Mouse (Mus musculus) embryo, embryonic 11 days (tissue): ENCODE measurements around the gene Tlr13.
A peak's percentile ranks its signal among the peaks of the same experiment; 100 is the strongest.
"Not testable (repeated sequence)": the region's sequence is repeated elsewhere in the genome, so short reads cannot be mapped to it uniquely, and the experiment has no call there.

Source experiments
- DNase-seq: peaks from one replicate; pipeline ENCODE4 v3.0.0-alpha.2; 2015

The Tlr13 gene

DNA sequence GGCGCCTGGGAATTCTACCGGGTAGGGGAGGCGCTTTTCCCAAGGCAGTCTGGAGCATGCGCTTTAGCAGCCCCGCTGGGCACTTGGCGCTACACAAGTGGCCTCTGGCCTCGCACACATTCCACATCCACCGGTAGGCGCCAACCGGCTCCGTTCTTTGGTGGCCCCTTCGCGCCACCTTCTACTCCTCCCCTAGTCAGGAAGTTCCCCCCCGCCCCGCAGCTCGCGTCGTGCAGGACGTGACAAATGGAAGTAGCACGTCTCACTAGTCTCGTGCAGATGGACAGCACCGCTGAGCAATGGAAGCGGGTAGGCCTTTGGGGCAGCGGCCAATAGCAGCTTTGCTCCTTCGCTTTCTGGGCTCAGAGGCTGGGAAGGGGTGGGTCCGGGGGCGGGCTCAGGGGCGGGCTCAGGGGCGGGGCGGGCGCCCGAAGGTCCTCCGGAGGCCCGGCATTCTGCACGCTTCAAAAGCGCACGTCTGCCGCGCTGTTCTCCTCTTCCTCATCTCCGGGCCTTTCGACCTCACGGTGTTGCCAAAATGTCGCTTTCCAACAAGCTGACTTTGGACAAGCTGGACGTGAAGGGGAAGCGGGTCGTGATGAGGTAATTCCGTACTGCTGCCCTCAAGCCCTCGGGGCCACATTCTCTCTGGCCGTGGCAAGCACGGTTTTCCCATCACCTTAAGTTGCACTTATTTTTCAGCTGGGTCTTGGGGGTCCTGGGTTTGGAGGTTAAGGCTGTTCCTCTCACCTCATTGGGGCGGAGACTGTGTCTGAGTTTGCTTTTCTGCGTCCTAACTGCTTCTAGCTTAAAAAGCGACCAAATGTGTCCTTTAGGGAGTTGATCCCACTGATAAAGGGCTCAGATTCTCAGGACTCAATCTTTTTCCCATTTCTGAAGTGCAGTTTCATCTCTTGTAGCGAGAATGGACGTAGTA is 44.0 kb downstream of the Tlr13 start, which contains the start of gene Pgk1:
Gene Pgk1 (plus strand): TSS at position 388 of the 937 bp plus-strand sequence.
- DNase-seq = peak; percentile 94

DNA sequence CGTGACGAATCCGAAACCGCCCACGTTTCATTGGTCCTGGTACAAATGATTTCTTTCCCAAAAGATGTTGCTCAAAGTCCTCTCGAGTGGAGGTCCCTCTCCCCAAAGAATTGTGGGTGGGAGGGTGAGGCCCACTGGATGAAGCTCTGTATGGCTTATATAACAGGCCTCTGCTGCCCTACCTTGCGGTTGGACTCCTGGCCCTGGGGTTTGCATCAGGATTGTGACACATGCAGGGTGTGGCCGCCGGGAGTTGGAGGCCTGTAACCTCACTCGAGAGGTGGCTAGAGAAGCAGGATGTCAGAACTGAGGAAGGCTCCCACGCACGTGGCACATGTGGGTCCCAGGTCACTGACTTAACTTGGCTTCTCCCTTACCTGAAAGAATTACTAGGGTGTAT is 44.7 kb downstream of the Tlr13 start:
- peak; percentile 24 for DNase-seq

DNA sequence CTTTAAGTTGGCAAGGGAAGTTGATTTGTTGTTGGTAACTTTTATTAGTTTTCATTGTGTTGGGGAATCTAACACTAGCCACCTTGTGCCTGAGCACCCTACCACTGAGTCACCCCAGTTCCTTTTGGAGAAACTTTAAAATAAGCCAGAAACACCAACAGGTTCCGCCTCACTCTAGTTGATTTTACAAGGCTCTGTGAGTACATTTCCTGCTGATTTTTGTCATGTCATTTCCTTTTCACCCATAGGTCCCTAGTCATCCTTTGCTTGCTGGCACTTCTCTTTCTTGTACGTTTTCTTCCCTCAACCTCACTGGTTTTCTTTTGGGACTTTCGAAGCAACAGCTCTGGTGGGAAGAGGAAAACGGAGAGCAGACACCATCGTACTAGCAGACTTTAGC is 46.4 kb downstream of the Tlr13 start:
- no peak for DNase-seq

DNA sequence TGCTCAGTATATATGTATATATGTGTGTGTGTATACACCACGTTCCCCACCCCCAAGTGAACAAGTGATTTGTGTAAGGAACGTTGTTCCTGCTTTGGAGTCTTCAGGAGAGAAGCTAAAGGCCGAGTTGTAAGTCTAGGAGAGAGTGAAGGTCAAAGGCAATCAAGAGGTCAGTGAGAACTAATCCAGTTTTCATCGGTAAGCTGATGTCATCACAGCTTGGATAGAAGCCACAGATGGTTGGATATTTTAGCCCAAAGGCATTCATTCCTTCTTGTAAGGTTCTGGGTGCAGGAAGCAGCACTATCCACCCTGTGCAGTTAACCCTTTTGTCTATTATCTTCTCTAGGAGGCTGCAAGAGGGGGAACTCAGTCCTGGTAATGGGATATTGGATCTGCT is 47.1 kb downstream of the Tlr13 start:
- no peak for DNase-seq

DNA sequence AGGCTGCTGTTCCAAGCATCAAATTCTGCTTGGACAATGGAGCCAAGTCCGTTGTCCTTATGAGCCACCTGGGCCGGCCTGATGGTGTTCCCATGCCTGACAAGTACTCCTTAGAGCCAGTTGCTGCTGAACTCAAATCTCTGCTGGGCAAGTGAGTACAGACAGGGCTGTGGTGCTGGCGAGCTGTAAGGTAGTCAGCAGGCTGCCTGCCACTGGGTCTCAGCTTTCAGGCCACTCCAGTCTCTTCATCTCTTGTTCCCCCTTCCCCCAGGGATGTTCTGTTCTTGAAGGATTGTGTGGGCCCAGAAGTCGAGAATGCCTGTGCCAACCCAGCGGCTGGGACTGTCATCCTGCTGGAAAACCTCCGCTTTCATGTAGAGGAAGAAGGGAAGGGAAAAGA is 51.4 kb downstream of the Tlr13 start:
- DNase-seq = not testable (repeated sequence)

- no peak for DNase-seq
These were observed 54.3 kb downstream of the Tlr13 start for GRCm38 (mm10) chrX:106197308-106197707.

DNA sequence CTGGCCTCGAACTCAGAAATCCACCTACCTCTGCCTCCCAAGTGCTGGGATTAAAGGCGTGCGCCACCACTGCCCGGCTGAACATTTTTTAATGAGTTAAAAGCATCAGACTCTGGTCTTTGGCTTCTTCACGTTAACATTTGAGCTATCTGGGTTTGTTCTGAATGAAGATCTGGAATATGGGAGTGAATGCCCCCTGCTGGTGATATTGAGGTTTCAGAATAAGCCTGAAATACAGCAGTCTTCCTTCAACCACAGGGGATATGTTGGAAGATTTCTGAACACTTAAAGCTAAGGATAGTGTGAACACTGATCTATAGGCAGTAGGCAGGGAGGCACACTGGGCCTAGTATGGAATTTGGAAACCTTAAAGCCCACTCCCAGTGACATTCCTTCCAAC is 55.9 kb downstream of the Tlr13 start:
- no peak for DNase-seq

- no peak for DNase-seq
These were observed 66.1 kb downstream of the Tlr13 start for GRCm38 (mm10) chrX:106209100-106209499.
